Mouse (Mus musculus) retina, adult 2 months (tissue): Measurements from ENCODE around the gene Defa31.
"Not testable (repeated sequence)": the region's sequence is repeated elsewhere in the genome, so short reads cannot be mapped to it uniquely, and the experiment has no call there.

Experiments
- DNase-seq: peaks from one replicate; pipeline ENCODE4 v3.0.0-alpha.2; 2012; ENCODE audit warnings: low read depth, low spot score

The Defa31 gene

DNA sequence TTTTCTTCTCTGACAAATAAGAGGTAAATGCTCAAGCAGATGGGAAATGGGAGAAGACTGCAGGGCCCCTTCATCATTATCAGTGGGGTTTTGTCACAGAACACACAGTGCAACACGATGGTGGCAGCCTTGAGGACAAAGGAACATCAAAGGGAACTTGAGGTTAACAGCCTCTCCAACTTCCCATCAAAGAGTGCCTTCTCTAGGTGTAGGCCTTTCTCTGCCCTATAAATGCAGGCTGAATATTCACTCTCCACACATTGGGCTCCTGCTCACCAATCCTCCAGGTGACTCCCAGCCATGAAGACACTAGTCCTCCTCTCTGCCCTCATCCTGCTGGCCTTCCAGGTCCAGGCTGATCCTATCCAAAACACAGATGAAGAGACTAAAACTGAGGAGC is at the start of gene Defa31:
Defa31 (plus strand) TSS at position 301 of the 400 bp plus-strand sequence.
- not testable (repeated sequence) for DNase-seq

- not testable (repeated sequence) for DNase-seq
Measured at GRCm38 (mm10) chr8:21161977-21162376, 29.4 kb upstream of the Defa31 start, which contains the start of gene Defa22. TSS of gene Defa22 (plus strand) at chr8:21162277.

DNA sequence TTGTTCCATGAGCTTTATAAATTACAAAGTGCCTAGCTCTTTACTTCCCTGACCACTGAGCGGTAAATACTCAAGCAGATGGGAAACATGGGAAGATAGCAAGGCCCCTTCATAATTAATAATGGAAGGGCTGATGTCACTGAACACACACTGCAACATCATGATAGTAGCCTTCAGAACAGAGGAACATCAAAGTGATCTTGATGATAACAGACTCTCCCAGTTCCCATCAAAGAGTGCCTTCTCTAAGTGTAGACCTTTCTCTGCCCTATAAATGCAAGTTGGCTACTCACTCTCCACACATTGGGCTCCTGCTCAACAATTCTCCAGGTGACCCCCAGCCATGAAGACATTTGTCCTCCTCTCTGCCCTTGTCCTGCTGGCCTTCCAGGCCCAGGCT is 9.8 kb downstream of the Defa31 start, which contains the start of gene Gm15293:
Gm15293 (plus strand) TSS at position 301 of the 400 bp plus-strand sequence.
- not testable (repeated sequence) for DNase-seq
